Mouse (Mus musculus) limb, embryonic 15.5 days (tissue): ENCODE results near the gene Ndufa6. TPM values are rescaled to one million over a fixed set of nuclear protein-coding genes. Genes with fewer than 3 reads are reported as not detected.

Experiments
- ATAC-seq: fragments of 200-750 bp; cut with Nextera tagmentation; 2 replicates; pipeline ENCODE4 v1.8.0; 2017; ENCODE audit warnings: low read depth, moderate TSS enrichment; ENCODE audit not compliant: insufficient number of reproducible peaks, low FRiP score, low TSS enrichment
- H3K27ac ChIP-seq: fragments of 300-500 bp; sonication (generic); 2 replicates; pipeline ENCODE4 v1.5.1; 2015; ENCODE audit warnings: moderate library complexity, mild to moderate bottlenecking, inconsistent platforms
- H3K27me3 ChIP-seq: fragments of 300-500 bp; sonication (generic); 2 replicates; pipeline ENCODE4 v1.6.1; 2015; ENCODE audit warnings: inconsistent platforms
- H3K36me3 ChIP-seq: fragments of 300-500 bp; sonication (generic); 2 replicates; pipeline ENCODE4 v1.6.1; 2015; ENCODE audit warnings: inconsistent platforms
- H3K4me1 ChIP-seq: fragments of 300-500 bp; sonication (generic); 2 replicates; pipeline ENCODE4 v1.6.1; 2015; ENCODE audit warnings: inconsistent platforms
- H3K4me2 ChIP-seq: fragments of 300-500 bp; sonication (generic); 2 replicates; pipeline ENCODE4 v1.6.1; 2015; ENCODE audit warnings: mild to moderate bottlenecking, inconsistent platforms
- H3K4me3 ChIP-seq: fragments of 300-500 bp; sonication (generic); 2 replicates; pipeline ENCODE4 v1.5.1; 2015; ENCODE audit warnings: mild to moderate bottlenecking, inconsistent platforms
- H3K9ac ChIP-seq: fragments of 300-500 bp; sonication (generic); 2 replicates; pipeline ENCODE4 v1.6.1; 2015; ENCODE audit warnings: inconsistent platforms
- H3K9me3 ChIP-seq: fragments of 300-500 bp; sonication (generic); 2 replicates; pipeline ENCODE4 v1.6.1; 2016; ENCODE audit warnings: inconsistent platforms
- WGBS: fragments of 180-500 bp; shearing (Covaris S2); methylation state at CpG from one replicate; pipeline ENCODE4 v1.1.7; 2015; 5-methylcytosine and 5-hydroxymethylcytosine counted together
- polyA plus RNA-seq: library from polyadenylated mRNA; unstranded; fragments of >200 nt; fragmentation: Nextera tagmentation; extraction: Ambion mirVana; gene quantifications from 2 replicates; pipeline ENCODE4 v1.2.1, GENCODE M21; 2015

The Ndufa6 gene
- polyA plus RNA-seq, 1 experiment from 2014 or later: 281 TPM

GRCm38 (mm10) chr15:82346580-82347302 is 7.4 kb downstream of the Ndufa6 start:
- Histone ChIP-seq H3K9ac (peak overlapping the region; percentile 45), H3K4me2 (peak overlapping the region; percentile 81), H3K9me3 (no peaks in the 10 kb centered on the region), H3K27me3 (no peaks in the 10 kb centered on the region), H3K27ac (peak overlapping the region; percentile 95), H3K36me3 (peaks cover 44% of the 10 kb centered on the region), H3K4me1 (peaks cover 32% of the 10 kb centered on the region), H3K4me3 (peak overlapping the region; percentile 77)
- no peak for ATAC-seq
- WGBS: 49% methylated on average over 14 of the region's 14 CpGs

GRCm38 (mm10) chr15:82345820-82346470 is 8.2 kb downstream of the Ndufa6 start:
- Histone ChIP-seq H3K4me1 (peaks cover 37% of the 10 kb centered on the region), H3K9me3 (no peaks in the 10 kb centered on the region), H3K4me2 (peak overlapping the region; percentile 81), H3K36me3 (peaks cover 42% of the 10 kb centered on the region), H3K9ac (peak overlapping the region; percentile 76; the same call in 1 of the 2 replicates), H3K4me3 (peak overlapping the region; percentile 77), H3K27me3 (no peaks in the 10 kb centered on the region), H3K27ac (peak overlapping the region; percentile 95)
- peak; percentile 96 for ATAC-seq
- under 1% methylated on average over 51 of the region's 51 CpGs for WGBS

GRCm38 (mm10) chr15:82344971-82345370 is 9.2 kb downstream of the Ndufa6 start:
- 91% methylated on average over 6 of the region's 6 CpGs for WGBS
- Histone ChIP-seq H3K9me3 (no peaks in the 10 kb centered on the region), H3K27me3 (no peaks in the 10 kb centered on the region), H3K4me1 (peaks cover 44% of the 10 kb centered on the region), H3K9ac (no peak overlapping the region), H3K27ac (peak overlapping the region; percentile 55; the same call in 1 of the 2 replicates), H3K4me3 (no peak overlapping the region), H3K36me3 (peaks cover 33% of the 10 kb centered on the region), H3K4me2 (no peak overlapping the region)
- ATAC-seq: no peak

GRCm38 (mm10) chr15:82343368-82344287 is 10.5 kb downstream of the Ndufa6 start:
- WGBS: 89% methylated on average over 27 of the region's 27 CpGs
- Histone ChIP-seq H3K36me3 (peaks cover 19% of the 10 kb centered on the region), H3K27me3 (no peaks in the 10 kb centered on the region), H3K9ac (no peak overlapping the region), H3K4me3 (no peak overlapping the region), H3K27ac (no peak overlapping the region), H3K9me3 (no peaks in the 10 kb centered on the region), H3K4me2 (no peak overlapping the region), H3K4me1 (peaks cover 47% of the 10 kb centered on the region)
- ATAC-seq: no peak

GRCm38 (mm10) chr15:82342543-82342935 is 11.6 kb downstream of the Ndufa6 start:
- Histone ChIP-seq H3K4me1 (peaks cover 52% of the 10 kb centered on the region), H3K27ac (peak overlapping the region; percentile 87; the same call in 1 of the 2 replicates), H3K4me2 (no peak overlapping the region; the same call in 1 of the 2 replicates), H3K4me3 (peak overlapping the region; percentile 57; the same call in 1 of the 2 replicates), H3K36me3 (peaks cover 10% of the 10 kb centered on the region; the same call in 1 of the 2 replicates), H3K27me3 (no peaks in the 10 kb centered on the region), H3K9me3 (no peaks in the 10 kb centered on the region), H3K9ac (no peak overlapping the region)
- 64% methylated on average over 5 of the region's 5 CpGs for WGBS
- ATAC-seq: no peak

GRCm38 (mm10) chr15:82341675-82342542 is 12.2 kb downstream of the Ndufa6 start:
- Histone ChIP-seq H3K36me3 (peaks cover 10% of the 10 kb centered on the region; the same call in 1 of the 2 replicates), H3K9me3 (no peaks in the 10 kb centered on the region), H3K4me2 (peak overlapping the region; percentile 72), H3K27ac (peak overlapping the region; percentile 87), H3K9ac (peak overlapping the region; percentile 70; the same call in 1 of the 2 replicates), H3K4me1 (peaks cover 52% of the 10 kb centered on the region), H3K4me3 (peak overlapping the region; percentile 57), H3K27me3 (no peaks in the 10 kb centered on the region)
- ATAC-seq: no peak
- WGBS: 46% methylated on average over 15 of the region's 15 CpGs

GRCm38 (mm10) chr15:82341036-82341501 is 13.1 kb downstream of the Ndufa6 start:
- peak overlapping the region; percentile 87 for H3K27ac ChIP-seq
- no peaks in the 10 kb centered on the region for H3K27me3 ChIP-seq
- H3K4me1 ChIP-seq: peaks cover 51% of the 10 kb centered on the region
- H3K36me3 ChIP-seq: peaks cover 19% of the 10 kb centered on the region
- peak overlapping the region; percentile 70 for H3K9ac ChIP-seq
- peak overlapping the region; percentile 57 for H3K4me3 ChIP-seq
- WGBS: 2% methylated on average over 40 of the region's 40 CpGs
- H3K4me2 ChIP-seq: peak overlapping the region; percentile 72
- ATAC-seq: no peak
- no peaks in the 10 kb centered on the region for H3K9me3 ChIP-seq

GRCm38 (mm10) chr15:82340414-82341035 is 13.6 kb downstream of the Ndufa6 start:
- Histone ChIP-seq H3K9ac (peak overlapping the region; percentile 70), H3K27ac (peak overlapping the region; percentile 87), H3K9me3 (no peaks in the 10 kb centered on the region), H3K4me1 (peaks cover 51% of the 10 kb centered on the region), H3K4me3 (peak overlapping the region; percentile 57), H3K36me3 (peaks cover 24% of the 10 kb centered on the region), H3K4me2 (peak overlapping the region; percentile 72), H3K27me3 (no peaks in the 10 kb centered on the region)
- 46% methylated on average over 21 of the region's 21 CpGs for WGBS
- ATAC-seq: no peak

- WGBS: 73% methylated on average over 8 of the region's 8 CpGs
- peaks cover 51% of the 10 kb centered on the region for H3K4me1 ChIP-seq
- no peak overlapping the region for H3K4me2 ChIP-seq
These were observed 14.4 kb downstream of the Ndufa6 start for GRCm38 (mm10) chr15:82339634-82340254.

GRCm38 (mm10) chr15:82339150-82339549 is 15.0 kb downstream of the Ndufa6 start:
- no peaks in the 10 kb centered on the region for H3K27me3 ChIP-seq
- 56% methylated on average over 10 of the region's 10 CpGs for WGBS
- peaks cover 51% of the 10 kb centered on the region for H3K4me1 ChIP-seq
- no peak for ATAC-seq
- H3K9me3 ChIP-seq: no peaks in the 10 kb centered on the region
- no peak overlapping the region for H3K9ac ChIP-seq
- peaks cover 37% of the 10 kb centered on the region for H3K36me3 ChIP-seq
- peak overlapping the region; percentile 62 for H3K4me2 ChIP-seq
- H3K4me3 ChIP-seq: peak overlapping the region; percentile 60
- peak overlapping the region; percentile 70; the same call in 1 of the 2 replicates for H3K27ac ChIP-seq

More at GRCm38 (mm10) chr15:82339634-82340254, 14.4 kb downstream of the Ndufa6 start:
- no peak for ATAC-seq
- Histone ChIP-seq H3K9me3 (no peaks in the 10 kb centered on the region), H3K27ac (peak overlapping the region; percentile 87; the same call in 1 of the 2 replicates), H3K36me3 (peaks cover 31% of the 10 kb centered on the region), H3K27me3 (no peaks in the 10 kb centered on the region), H3K9ac (no peak overlapping the region), H3K4me3 (no peak overlapping the region)
